Mouse (Mus musculus): ENCODE measurements around the gene Rnf141.
A peak's percentile ranks its signal among the peaks of the same experiment; 100 is the strongest.

Gene Rnf141

GRCm38 (mm10) chr7:110823995-110824953, 20.0 kb downstream of the Rnf141 start:
- no peak for DNase-seq

- DNase-seq: no peak
Measured at GRCm38 (mm10) chr7:110823593-110823992, 20.7 kb downstream of the Rnf141 start.

- no peak for DNase-seq
Measured at GRCm38 (mm10) chr7:110823076-110823475, 21.2 kb downstream of the Rnf141 start.

- DNase-seq: no peak
Measured at GRCm38 (mm10) chr7:110822055-110822454, 22.2 kb downstream of the Rnf141 start.

- DNase-seq: peak; percentile 51
Measured at GRCm38 (mm10) chr7:110821653-110822052, 22.6 kb downstream of the Rnf141 start.

GRCm38 (mm10) chr7:110821068-110821467, 23.2 kb downstream of the Rnf141 start:
- DNase-seq: no peak

- no peak for DNase-seq
Measured at GRCm38 (mm10) chr7:110818787-110819350, 25.4 kb downstream of the Rnf141 start.

GRCm38 (mm10) chr7:110818206-110818605, 26.1 kb downstream of the Rnf141 start:
- DNase-seq: peak; percentile 49

- peak; percentile 65 for DNase-seq
Measured at GRCm38 (mm10) chr7:110816037-110816436, 28.2 kb downstream of the Rnf141 start.

GRCm38 (mm10) chr7:110813983-110814382, 30.3 kb downstream of the Rnf141 start:
- no peak for DNase-seq

GRCm38 (mm10) chr7:110811529-110811928, 32.7 kb downstream of the Rnf141 start:
- no peak for DNase-seq

GRCm38 (mm10) chr7:110810995-110811394, 33.3 kb downstream of the Rnf141 start:
- DNase-seq: no peak

- DNase-seq: no peak
Measured at GRCm38 (mm10) chr7:110809585-110810557, 34.4 kb downstream of the Rnf141 start.

GRCm38 (mm10) chr7:110808962-110809361, 35.3 kb downstream of the Rnf141 start:
- peak; percentile 41 for DNase-seq

GRCm38 (mm10) chr7:110807460-110808030, 36.7 kb downstream of the Rnf141 start:
- peak; percentile 1 for DNase-seq

- no peak for DNase-seq
Measured at GRCm38 (mm10) chr7:110804266-110804665, 40.0 kb downstream of the Rnf141 start.

GRCm38 (mm10) chr7:110803131-110803530, 41.1 kb downstream of the Rnf141 start:
- no peak for DNase-seq

- DNase-seq: peak; percentile 89
Measured at GRCm38 (mm10) chr7:110801028-110801427, 43.2 kb downstream of the Rnf141 start.

- DNase-seq: no peak
Measured at GRCm38 (mm10) chr7:110797722-110798409, 46.4 kb downstream of the Rnf141 start.

- DNase-seq: no peak
Measured at GRCm38 (mm10) chr7:110796367-110797051, 47.7 kb downstream of the Rnf141 start.

- no peak for DNase-seq
Measured at GRCm38 (mm10) chr7:110794722-110795121, 49.5 kb downstream of the Rnf141 start.

Measured in kidney, postnatal 14 days (tissue).